Mouse (Mus musculus): ENCODE data around the gene Doc2a.

Gene Doc2a

GRCm38 (mm10) chr7:126847116-126847420 lies at the start of gene Doc2a:
Doc2a (plus strand) TSS chr7:126847416.
- DNase-seq (ENCODE audit: low read depth, low spot score) = no peak

- DNase-seq (ENCODE audit: low read depth, low spot score) = no peak
Observed at GRCm38 (mm10) chr7:126798127-126799049, 48.8 kb upstream of the Doc2a start.

GRCm38 (mm10) chr7:126799050-126799467 lies 48.2 kb upstream of the Doc2a start:
- peak; percentile 96 for DNase-seq (ENCODE audit: low read depth, low spot score)

GRCm38 (mm10) chr7:126799468-126800268 lies 47.5 kb upstream of the Doc2a start:
- peak; percentile 82 for DNase-seq (ENCODE audit: low read depth, low spot score)

GRCm38 (mm10) chr7:126800269-126801056 lies 46.8 kb upstream of the Doc2a start:
- no peak for DNase-seq (ENCODE audit: low read depth, low spot score)

- DNase-seq (ENCODE audit: low read depth, low spot score) = no peak
Observed at GRCm38 (mm10) chr7:126801057-126801422, 46.2 kb upstream of the Doc2a start.

GRCm38 (mm10) chr7:126802134-126802889 lies 44.9 kb upstream of the Doc2a start:
- no peak for DNase-seq (ENCODE audit: low read depth, low spot score)

- no peak for DNase-seq (ENCODE audit: low read depth, low spot score)
Observed at GRCm38 (mm10) chr7:126803181-126803580, 44.0 kb upstream of the Doc2a start.

GRCm38 (mm10) chr7:126803751-126804150 lies 43.5 kb upstream of the Doc2a start:
- DNase-seq (ENCODE audit: low read depth, low spot score) = no peak

GRCm38 (mm10) chr7:126806956-126807355 lies 40.3 kb upstream of the Doc2a start:
- no peak for DNase-seq (ENCODE audit: low read depth, low spot score)

- DNase-seq (ENCODE audit: low read depth, low spot score) = no peak
Observed at GRCm38 (mm10) chr7:126807405-126807804, 39.8 kb upstream of the Doc2a start.

- no peak for DNase-seq (ENCODE audit: low read depth, low spot score)
Observed at GRCm38 (mm10) chr7:126808703-126809455, 38.3 kb upstream of the Doc2a start.

GRCm38 (mm10) chr7:126809723-126810369 lies 37.4 kb upstream of the Doc2a start:
- no peak for DNase-seq (ENCODE audit: low read depth, low spot score)

GRCm38 (mm10) chr7:126815726-126816222 lies 31.4 kb upstream of the Doc2a start:
- DNase-seq (ENCODE audit: low read depth, low spot score) = no peak

- DNase-seq (ENCODE audit: low read depth, low spot score) = no peak
Observed at GRCm38 (mm10) chr7:126816494-126816893, 30.7 kb upstream of the Doc2a start.

GRCm38 (mm10) chr7:126817595-126817994 lies 29.6 kb upstream of the Doc2a start:
- DNase-seq (ENCODE audit: low read depth, low spot score) = no peak

GRCm38 (mm10) chr7:126818818-126819217 lies 28.4 kb upstream of the Doc2a start:
- no peak for DNase-seq (ENCODE audit: low read depth, low spot score)

- no peak for DNase-seq (ENCODE audit: low read depth, low spot score)
Observed at GRCm38 (mm10) chr7:126821835-126822511, 25.2 kb upstream of the Doc2a start.

- DNase-seq (ENCODE audit: low read depth, low spot score) = no peak
Observed at GRCm38 (mm10) chr7:126822741-126823140, 24.5 kb upstream of the Doc2a start.
